Mouse (Mus musculus): Measurements from ENCODE around the gene Hs3st6. TPM values are rescaled to one million over a fixed set of nuclear protein-coding genes. Genes with fewer than 3 reads are reported as not detected.

The Hs3st6 gene
- polyA plus RNA-seq, 1 experiment from 2014 or later: 0.24 TPM

Other genes with a start within 250 kb of the Hs3st6 start
- 72.5 and 76.1 TPM in 2 replicates for gene Traf7, start 225.1 kb upstream of the Hs3st6 start, polyA plus RNA-seq (2015; fragmentation: Nextera tagmentation; extraction: Ambion mirVana)
- gene Rab26, start 218.8 kb upstream of the Hs3st6 start, polyA plus RNA-seq (2015; fragmentation: Nextera tagmentation; extraction: Ambion mirVana): 1.0 and 1.4 TPM in 2 replicates
- 10.9 and 14.2 TPM in 2 replicates for gene Pkd1, start 203.2 kb upstream of the Hs3st6 start, polyA plus RNA-seq (2015; fragmentation: Nextera tagmentation; extraction: Ambion mirVana)
- gene Tsc2, start 120.4 kb upstream of the Hs3st6 start, polyA plus RNA-seq (2015; fragmentation: Nextera tagmentation; extraction: Ambion mirVana): 43.4 and 47.9 TPM in 2 replicates
- gene Nthl1, start 120.3 kb upstream of the Hs3st6 start, polyA plus RNA-seq (2015; fragmentation: Nextera tagmentation; extraction: Ambion mirVana): 9.6 and 9.8 TPM in 2 replicates
- 46.8 and 51.1 TPM in 2 replicates for gene Slc9a3r2, start 102.7 kb upstream of the Hs3st6 start, polyA plus RNA-seq (2015; fragmentation: Nextera tagmentation; extraction: Ambion mirVana)
- not detected in 2 replicates for gene Npw, start 94.5 kb upstream of the Hs3st6 start, polyA plus RNA-seq (2015; fragmentation: Nextera tagmentation; extraction: Ambion mirVana)
- gene Zfp598, start 83.3 kb upstream of the Hs3st6 start, polyA plus RNA-seq (2015; fragmentation: Nextera tagmentation; extraction: Ambion mirVana): 15.1 and 15.8 TPM in 2 replicates
- 0.59 and 0.83 TPM in 2 replicates for gene Syngr3, start 63.0 kb upstream of the Hs3st6 start, polyA plus RNA-seq (2015; fragmentation: Nextera tagmentation; extraction: Ambion mirVana)
- gene Gfer, start 56.8 kb upstream of the Hs3st6 start, polyA plus RNA-seq (2015; fragmentation: Nextera tagmentation; extraction: Ambion mirVana): 31.4 and 31.9 TPM in 2 replicates
- 1.1 TPM in 2 replicates for gene Noxo1, start 56.8 kb upstream of the Hs3st6 start, polyA plus RNA-seq (2015; fragmentation: Nextera tagmentation; extraction: Ambion mirVana)
- 45.7 and 47.4 TPM in 2 replicates for gene Tbl3, start 45.3 kb upstream of the Hs3st6 start, polyA plus RNA-seq (2015; fragmentation: Nextera tagmentation; extraction: Ambion mirVana)
- gene Rnf151, start 34.9 kb upstream of the Hs3st6 start, polyA plus RNA-seq (2015; fragmentation: Nextera tagmentation; extraction: Ambion mirVana): not detected in 2 replicates
- gene Rps2, start 34.9 kb upstream of the Hs3st6 start, polyA plus RNA-seq (2015; fragmentation: Nextera tagmentation; extraction: Ambion mirVana): 903 and 1,010 TPM in 2 replicates
- 344 and 399 TPM in 2 replicates for gene Ndufb10, start 28.5 kb upstream of the Hs3st6 start, polyA plus RNA-seq (2015; fragmentation: Nextera tagmentation; extraction: Ambion mirVana)
- 0.68 and 1.1 TPM in 2 replicates for gene Rpl3l, start 25.2 kb upstream of the Hs3st6 start, polyA plus RNA-seq (2015; fragmentation: Nextera tagmentation; extraction: Ambion mirVana)
- gene Msrb1, start 16.3 kb upstream of the Hs3st6 start, polyA plus RNA-seq (2015; fragmentation: Nextera tagmentation; extraction: Ambion mirVana): 18.0 and 20.4 TPM in 2 replicates
- not detected in 2 replicates for gene Meiob, start 51.3 kb downstream of the Hs3st6 start, polyA plus RNA-seq (2015; fragmentation: Nextera tagmentation; extraction: Ambion mirVana)
- gene Hagh, start 87.2 kb downstream of the Hs3st6 start, polyA plus RNA-seq (2015; fragmentation: Nextera tagmentation; extraction: Ambion mirVana): 47.3 and 54.5 TPM in 2 replicates
- gene Fahd1, start 97.4 kb downstream of the Hs3st6 start, polyA plus RNA-seq (2015; fragmentation: Nextera tagmentation; extraction: Ambion mirVana): 36.9 and 39.7 TPM in 2 replicates
- 0.11 and 0.50 TPM in 2 replicates for gene Igfals, start 113.0 kb downstream of the Hs3st6 start, polyA plus RNA-seq (2015; fragmentation: Nextera tagmentation; extraction: Ambion mirVana)
- 36.1 and 41.4 TPM in 2 replicates for gene Nubp2, start 133.4 kb downstream of the Hs3st6 start, polyA plus RNA-seq (2015; fragmentation: Nextera tagmentation; extraction: Ambion mirVana)
- 27.8 and 29.9 TPM in 2 replicates for gene Spsb3, start 133.7 kb downstream of the Hs3st6 start, polyA plus RNA-seq (2015; fragmentation: Nextera tagmentation; extraction: Ambion mirVana)
- 20.7 and 22.5 TPM in 2 replicates for gene Eme2, start 142.1 kb downstream of the Hs3st6 start, polyA plus RNA-seq (2015; fragmentation: Nextera tagmentation; extraction: Ambion mirVana)
- gene Mrps34, start 142.1 kb downstream of the Hs3st6 start, polyA plus RNA-seq (2015; fragmentation: Nextera tagmentation; extraction: Ambion mirVana): 79.2 and 81.5 TPM in 2 replicates
- 32.0 and 41.0 TPM in 2 replicates for gene Nme3, start 143.5 kb downstream of the Hs3st6 start, polyA plus RNA-seq (2015; fragmentation: Nextera tagmentation; extraction: Ambion mirVana)
- gene Mapk8ip3, start 184.0 kb downstream of the Hs3st6 start, polyA plus RNA-seq (2015; fragmentation: Nextera tagmentation; extraction: Ambion mirVana): 24.1 and 25.2 TPM in 2 replicates
- 122 and 123 TPM in 2 replicates for gene Jpt2, start 207.7 kb downstream of the Hs3st6 start, polyA plus RNA-seq (2015; fragmentation: Nextera tagmentation; extraction: Ambion mirVana)

Measured in heart, embryonic 13.5 days (tissue).